Mouse (Mus musculus): ENCODE results near the gene Zfp740. TPM values are rescaled to one million over a fixed set of nuclear protein-coding genes. Genes with fewer than 3 reads are reported as not detected.

Gene Zfp740
- total and polyA plus RNA-seq, 3 experiments: 16.2 to 32.8 (median 31.6) TPM

GRCm38 (mm10) chr15:102186239-102186638, 16.8 kb upstream of the Zfp740 start:
- DNase-seq: no peak
- Histone ChIP-seq H3K36me3 (ENCODE audit: control insufficient read depth, insufficient read depth, low read length) (no peaks in the 10 kb centered on the region), H3K4me1 (ENCODE audit: control insufficient read depth, insufficient read depth, low read length) (no peaks in the 10 kb centered on the region), H3K79me2 (replicated peaks; ENCODE audit: control insufficient read depth, insufficient read depth, low read length) (no peaks in the 10 kb centered on the region), H3K27ac (no peak overlapping the region), H3K9ac (ENCODE audit: low read depth, low read length) (no peak overlapping the region), H3K4me3 (no peak overlapping the region), H3K27me3 (ENCODE audit: control insufficient read depth, insufficient read depth, low read length) (no peaks in the 10 kb centered on the region)
- WGBS: 87% methylated on average over 11 of the region's 11 CpGs
- intact Hi-C loops (cut with DNase I): no loop called here
- no peak for TF ChIP-seq EP300 (IDR thresholded peaks at IDR 0.05; ENCODE audit: insufficient read depth, low read depth, low read length)
- no peak for TF ChIP-seq POLR2A (IDR thresholded peaks at IDR 0.05; ENCODE audit: insufficient read depth, low read depth, low read length)

- no peak overlapping the region for H3K27ac ChIP-seq
- H3K4me3 ChIP-seq: no peak overlapping the region
- H3K4me1 ChIP-seq (ENCODE audit: control insufficient read depth, insufficient read depth, low read length): no peaks in the 10 kb centered on the region; the same call in 1 of the 2 replicates
- H3K36me3 ChIP-seq (ENCODE audit: control insufficient read depth, insufficient read depth, low read length): no peaks in the 10 kb centered on the region
- no peak for TF ChIP-seq EP300 (IDR thresholded peaks at IDR 0.05; ENCODE audit: insufficient read depth, low read depth, low read length)
- no peak for TF ChIP-seq POLR2A (IDR thresholded peaks at IDR 0.05; ENCODE audit: insufficient read depth, low read depth, low read length)
- no peak for TF ChIP-seq CTCF (IDR thresholded peaks at IDR 0.05)
- no peaks in the 10 kb centered on the region for H3K27me3 ChIP-seq (ENCODE audit: control insufficient read depth, insufficient read depth, low read length)
- no peaks in the 10 kb centered on the region for H3K79me2 ChIP-seq (replicated peaks; ENCODE audit: control insufficient read depth, insufficient read depth, low read length)
- intact Hi-C loops (cut with DNase I): no loop called here
- peak; percentile 61 to 65 for DNase-seq
- no peak overlapping the region for H3K9ac ChIP-seq (ENCODE audit: low read depth, low read length)
- WGBS: 78% methylated on average over 10 of the region's 10 CpGs
These were observed 15.0 kb upstream of the Zfp740 start for GRCm38 (mm10) chr15:102188096-102188495.

GRCm38 (mm10) chr15:102188883-102189282, 14.2 kb upstream of the Zfp740 start:
- DNase-seq: no peak
- H3K79me2 ChIP-seq (replicated peaks; ENCODE audit: control insufficient read depth, insufficient read depth, low read length): no peaks in the 10 kb centered on the region
- WGBS: 72% methylated on average over 6 of the region's 6 CpGs
- no peaks in the 10 kb centered on the region for H3K27me3 ChIP-seq (ENCODE audit: control insufficient read depth, insufficient read depth, low read length)
- H3K9ac ChIP-seq (ENCODE audit: low read depth, low read length): no peak overlapping the region
- TF ChIP-seq POLR2A (IDR thresholded peaks at IDR 0.05; ENCODE audit: insufficient read depth, low read depth, low read length): no peak
- TF ChIP-seq CTCF (IDR thresholded peaks at IDR 0.05): no peak
- TF ChIP-seq EP300 (IDR thresholded peaks at IDR 0.05; ENCODE audit: insufficient read depth, low read depth, low read length): no peak
- no peak overlapping the region for H3K27ac ChIP-seq
- H3K4me3 ChIP-seq: no peak overlapping the region
- H3K36me3 ChIP-seq (ENCODE audit: control insufficient read depth, insufficient read depth, low read length): no peaks in the 10 kb centered on the region
- intact Hi-C loops (cut with DNase I): no loop called here
- no peaks in the 10 kb centered on the region; the same call in 1 of the 2 replicates for H3K4me1 ChIP-seq (ENCODE audit: control insufficient read depth, insufficient read depth, low read length)

- no peak overlapping the region for H3K9ac ChIP-seq (ENCODE audit: low read depth, low read length)
- H3K79me2 ChIP-seq (replicated peaks; ENCODE audit: control insufficient read depth, insufficient read depth, low read length): no peaks in the 10 kb centered on the region
- H3K27me3 ChIP-seq (ENCODE audit: control insufficient read depth, insufficient read depth, low read length): no peaks in the 10 kb centered on the region
- no peak overlapping the region for H3K27ac ChIP-seq
- TF ChIP-seq CTCF (IDR thresholded peaks at IDR 0.05) (no peak), POLR2A (IDR thresholded peaks at IDR 0.05; ENCODE audit: insufficient read depth, low read depth, low read length) (no peak), EP300 (IDR thresholded peaks at IDR 0.05; ENCODE audit: insufficient read depth, low read depth, low read length) (no peak)
- DNase-seq: no peak
- WGBS: 76% methylated on average over 7 of the region's 7 CpGs
- H3K4me1 ChIP-seq (ENCODE audit: control insufficient read depth, insufficient read depth, low read length): no peaks in the 10 kb centered on the region; the same call in 1 of the 2 replicates
- intact Hi-C loops (cut with DNase I): no loop called here
- no peaks in the 10 kb centered on the region for H3K36me3 ChIP-seq (ENCODE audit: control insufficient read depth, insufficient read depth, low read length)
- no peak overlapping the region for H3K4me3 ChIP-seq
These were observed 11.3 kb upstream of the Zfp740 start for GRCm38 (mm10) chr15:102191699-102192098.

- Histone ChIP-seq H3K27ac (peak overlapping the region; percentile 28; the same call in 1 of the 2 replicates), H3K36me3 (ENCODE audit: control insufficient read depth, insufficient read depth, low read length) (no peaks in the 10 kb centered on the region), H3K27me3 (ENCODE audit: control insufficient read depth, insufficient read depth, low read length) (no peaks in the 10 kb centered on the region), H3K79me2 (replicated peaks; ENCODE audit: control insufficient read depth, insufficient read depth, low read length) (no peaks in the 10 kb centered on the region), H3K9ac (ENCODE audit: low read depth, low read length) (no peak overlapping the region), H3K4me1 (ENCODE audit: control insufficient read depth, insufficient read depth, low read length) (no peaks in the 10 kb centered on the region; the same call in 1 of the 2 replicates), H3K4me3 (no peak overlapping the region)
- no peak for TF ChIP-seq CTCF (IDR thresholded peaks at IDR 0.05)
- no peak for TF ChIP-seq EP300 (IDR thresholded peaks at IDR 0.05; ENCODE audit: insufficient read depth, low read depth, low read length)
- no peak for TF ChIP-seq POLR2A (IDR thresholded peaks at IDR 0.05; ENCODE audit: insufficient read depth, low read depth, low read length)
- no peak for DNase-seq
- WGBS: 58% methylated on average over 7 of the region's 7 CpGs
- intact Hi-C loops (cut with DNase I): no loop called here
These were observed 10.7 kb upstream of the Zfp740 start for GRCm38 (mm10) chr15:102192271-102192812.

- no peak overlapping the region for H3K9ac ChIP-seq (ENCODE audit: low read depth, low read length)
- DNase-seq: no peak
- H3K36me3 ChIP-seq (ENCODE audit: control insufficient read depth, insufficient read depth, low read length): no peaks in the 10 kb centered on the region
- TF ChIP-seq POLR2A (IDR thresholded peaks at IDR 0.05; ENCODE audit: insufficient read depth, low read depth, low read length) (no peak), CTCF (IDR thresholded peaks at IDR 0.05) (no peak), EP300 (IDR thresholded peaks at IDR 0.05; ENCODE audit: insufficient read depth, low read depth, low read length) (no peak)
- H3K27ac ChIP-seq: peak overlapping the region; percentile 28; the same call in 1 of the 2 replicates
- 51% methylated on average over 5 of the region's 5 CpGs for WGBS
- no peak overlapping the region for H3K4me3 ChIP-seq
- H3K27me3 ChIP-seq (ENCODE audit: control insufficient read depth, insufficient read depth, low read length): no peaks in the 10 kb centered on the region
- intact Hi-C loops (cut with DNase I): no loop called here
- H3K4me1 ChIP-seq (ENCODE audit: control insufficient read depth, insufficient read depth, low read length): no peaks in the 10 kb centered on the region; the same call in 1 of the 2 replicates
- no peaks in the 10 kb centered on the region for H3K79me2 ChIP-seq (replicated peaks; ENCODE audit: control insufficient read depth, insufficient read depth, low read length)
These were observed 10.1 kb upstream of the Zfp740 start for GRCm38 (mm10) chr15:102192820-102193386.

Measured in heart, adult 2 months (tissue).